Mouse (Mus musculus) embryonic facial prominence, embryonic 12.5 days (tissue): ENCODE data around the gene Axin1. TPM values are rescaled to one million over a fixed set of nuclear protein-coding genes. Genes with fewer than 3 reads are reported as not detected.

Experiments
- ATAC-seq: fragments of 200-750 bp; cut with Nextera tagmentation; 2 replicates; pipeline ENCODE4 v1.8.0; 2017; ENCODE audit not compliant: insufficient number of reproducible peaks, insufficient read depth, low FRiP score, low TSS enrichment
- H3K27ac ChIP-seq: fragments of 300-500 bp; sonication (generic); 2 replicates; pipeline ENCODE4 v1.5.1; 2016; ENCODE audit warnings: mild to moderate bottlenecking
- H3K27me3 ChIP-seq: fragments of 300-500 bp; sonication (generic); 2 replicates; pipeline ENCODE4 v1.6.1; 2016; ENCODE audit warnings: mild to moderate bottlenecking, moderate library complexity
- H3K36me3 ChIP-seq: fragments of 300-500 bp; sonication (generic); 2 replicates; pipeline ENCODE4 v1.6.1; 2016; ENCODE audit warnings: mild to moderate bottlenecking
- H3K4me1 ChIP-seq: fragments of 300-500 bp; sonication (generic); 2 replicates; pipeline ENCODE4 v1.6.1; 2016
- H3K4me2 ChIP-seq: fragments of 300-500 bp; sonication (generic); replicated peaks from 2 replicates; pipeline ENCODE4 v1.6.1; 2016; ENCODE audit warnings: mild to moderate bottlenecking, moderate library complexity
- H3K4me3 ChIP-seq: fragments of 300-500 bp; sonication (generic); 2 replicates; pipeline ENCODE4 v1.5.1; 2016; ENCODE audit warnings: mild to moderate bottlenecking
- H3K9ac ChIP-seq: fragments of 300-500 bp; sonication (generic); 2 replicates; pipeline ENCODE4 v1.6.1; 2016; ENCODE audit warnings: mild to moderate bottlenecking, moderate library complexity
- H3K9me3 ChIP-seq: fragments of 300-500 bp; sonication (generic); 2 replicates; pipeline ENCODE4 v1.6.1; 2016; ENCODE audit warnings: mild to moderate bottlenecking, moderate library complexity
- WGBS: fragments of 180-500 bp; shearing (Covaris S2); methylation state at CpG from one replicate; pipeline ENCODE4 v1.1.7; 2016; 5-methylcytosine and 5-hydroxymethylcytosine counted together
- polyA plus RNA-seq: library from polyadenylated mRNA; unstranded; fragments of >200 nt; fragmentation: Nextera tagmentation; extraction: Ambion mirVana; gene quantifications from 2 replicates; pipeline ENCODE4 v1.2.1, GENCODE M21; 2016

The Axin1 gene
- polyA plus RNA-seq, 1 experiment from 2014 or later, result 15.3 TPM

GRCm38 (mm10) chr17:26123267-26123684 is 15.2 kb upstream of the Axin1 start, which contains the start of gene Mrpl28:
TSS of gene Mrpl28 (plus strand) at chr17:26123500.
- peak within 1 kb of the TSS; percentile 97 for H3K4me3 ChIP-seq
- peaks cover 34% of the 10 kb centered on the region for H3K36me3 ChIP-seq
- H3K4me2 ChIP-seq, result peak within 1 kb of the TSS; percentile 87
- under 1% methylated on average over 32 of the region's 32 CpGs for WGBS
- peak within 1 kb of the TSS; percentile 87 for H3K9ac ChIP-seq
- H3K9me3 ChIP-seq, result no peaks in the 10 kb centered on the region
- ATAC-seq, result peak; percentile 81
- peak within 1 kb of the TSS; percentile 36 for H3K27ac ChIP-seq
- peaks cover 14% of the 10 kb centered on the region; the same call in 1 of the 2 replicates for H3K27me3 ChIP-seq
- peaks cover 8% of the 10 kb centered on the region for H3K4me1 ChIP-seq

GRCm38 (mm10) chr17:26124560-26124959 is 13.9 kb upstream of the Axin1 start:
- peak overlapping the region; percentile 97 for H3K4me3 ChIP-seq
- H3K27ac ChIP-seq, result no peak overlapping the region
- peak overlapping the region; percentile 87; the same call in 1 of the 2 replicates for H3K9ac ChIP-seq
- peaks cover 47% of the 10 kb centered on the region for H3K36me3 ChIP-seq
- no peaks in the 10 kb centered on the region for H3K9me3 ChIP-seq
- H3K4me1 ChIP-seq, result peaks cover 8% of the 10 kb centered on the region
- H3K4me2 ChIP-seq, result peak overlapping the region; percentile 87
- WGBS, result 89% methylated on average over 7 of the region's 7 CpGs
- peaks cover 2% of the 10 kb centered on the region; the same call in 1 of the 2 replicates for H3K27me3 ChIP-seq
- no peak for ATAC-seq

- ATAC-seq, result no peak
- Histone ChIP-seq H3K9ac (no peak overlapping the region), H3K36me3 (peaks cover 53% of the 10 kb centered on the region), H3K27ac (no peak overlapping the region), H3K4me1 (peaks cover 8% of the 10 kb centered on the region), H3K4me2 (no peak overlapping the region), H3K9me3 (no peaks in the 10 kb centered on the region), H3K4me3 (no peak overlapping the region), H3K27me3 (no peaks in the 10 kb centered on the region)
- 92% methylated on average over 10 of the region's 10 CpGs for WGBS
These were observed 13.3 kb upstream of the Axin1 start for GRCm38 (mm10) chr17:26125226-26125625.

- no peak overlapping the region for H3K4me3 ChIP-seq
- H3K4me2 ChIP-seq, result no peak overlapping the region
- ATAC-seq, result no peak
- H3K9ac ChIP-seq, result no peak overlapping the region
- no peaks in the 10 kb centered on the region for H3K4me1 ChIP-seq
- H3K27me3 ChIP-seq, result no peaks in the 10 kb centered on the region
- WGBS, result 83% methylated on average over 18 of the region's 18 CpGs
- H3K36me3 ChIP-seq, result peaks cover 62% of the 10 kb centered on the region
- no peak overlapping the region for H3K27ac ChIP-seq
- no peaks in the 10 kb centered on the region for H3K9me3 ChIP-seq
These were observed 7.3 kb upstream of the Axin1 start for GRCm38 (mm10) chr17:26131062-26131732.

GRCm38 (mm10) chr17:26131856-26132853 is 6.3 kb upstream of the Axin1 start:
- Histone ChIP-seq H3K4me3 (no peak overlapping the region), H3K4me2 (no peak overlapping the region), H3K9me3 (no peaks in the 10 kb centered on the region), H3K9ac (no peak overlapping the region), H3K36me3 (peaks cover 52% of the 10 kb centered on the region), H3K27ac (no peak overlapping the region), H3K4me1 (no peaks in the 10 kb centered on the region), H3K27me3 (no peaks in the 10 kb centered on the region)
- ATAC-seq, result no peak
- WGBS, result 89% methylated on average over 18 of the region's 18 CpGs

- no peak for ATAC-seq
- Histone ChIP-seq H3K4me2 (no peak overlapping the region), H3K27me3 (no peaks in the 10 kb centered on the region), H3K27ac (no peak overlapping the region), H3K9ac (no peak overlapping the region), H3K36me3 (peaks cover 3% of the 10 kb centered on the region; the same call in 1 of the 2 replicates), H3K9me3 (no peaks in the 10 kb centered on the region), H3K4me3 (no peak overlapping the region), H3K4me1 (peaks cover 18% of the 10 kb centered on the region)
- WGBS, result 85% methylated on average over 11 of the region's 11 CpGs
These were observed 1.3 kb upstream of the Axin1 start for GRCm38 (mm10) chr17:26137106-26137750.

GRCm38 (mm10) chr17:26137751-26138130 is 747 bp upstream of the Axin1 start:
- Histone ChIP-seq H3K36me3 (peaks cover 5% of the 10 kb centered on the region), H3K27me3 (no peaks in the 10 kb centered on the region), H3K9ac (peak overlapping the region; percentile 97; the same call in 1 of the 2 replicates), H3K4me1 (peaks cover 18% of the 10 kb centered on the region), H3K4me3 (peak overlapping the region; percentile 77), H3K4me2 (peak overlapping the region; percentile 71), H3K9me3 (no peaks in the 10 kb centered on the region), H3K27ac (peak overlapping the region; percentile 95; the same call in 1 of the 2 replicates)
- 73% methylated on average over 2 of the region's 2 CpGs for WGBS
- no peak for ATAC-seq

- peak; percentile 48 for ATAC-seq
- Histone ChIP-seq H3K27me3 (no peaks in the 10 kb centered on the region), H3K4me2 (peak overlapping the region; percentile 71), H3K4me3 (peak overlapping the region; percentile 77), H3K9ac (peak overlapping the region; percentile 97), H3K27ac (peak overlapping the region; percentile 95), H3K36me3 (peaks cover 16% of the 10 kb centered on the region), H3K9me3 (no peaks in the 10 kb centered on the region), H3K4me1 (peaks cover 18% of the 10 kb centered on the region)
- under 1% methylated on average over 55 of the region's 58 CpGs for WGBS
These were observed 453 bp downstream of the Axin1 start for GRCm38 (mm10) chr17:26138901-26139381.

GRCm38 (mm10) chr17:26142796-26143195 is 4.3 kb downstream of the Axin1 start:
- peaks cover 38% of the 10 kb centered on the region for H3K36me3 ChIP-seq
- H3K4me2 ChIP-seq, result no peak overlapping the region

GRCm38 (mm10) chr17:26143386-26143785 is 4.9 kb downstream of the Axin1 start:
- Histone ChIP-seq H3K9ac (no peak overlapping the region), H3K4me2 (no peak overlapping the region), H3K4me1 (peaks cover 18% of the 10 kb centered on the region), H3K4me3 (no peak overlapping the region), H3K36me3 (peaks cover 43% of the 10 kb centered on the region), H3K27me3 (no peaks in the 10 kb centered on the region), H3K9me3 (no peaks in the 10 kb centered on the region), H3K27ac (no peak overlapping the region)
- ATAC-seq, result no peak
- WGBS, result 93% methylated on average over 5 of the region's 5 CpGs

More at GRCm38 (mm10) chr17:26142796-26143195, 4.3 kb downstream of the Axin1 start:
- 80% methylated on average over 4 of the region's 4 CpGs for WGBS
- ATAC-seq, result no peak
- Histone ChIP-seq H3K27me3 (no peaks in the 10 kb centered on the region), H3K9ac (no peak overlapping the region), H3K9me3 (no peaks in the 10 kb centered on the region), H3K4me1 (peaks cover 18% of the 10 kb centered on the region), H3K4me3 (no peak overlapping the region), H3K27ac (no peak overlapping the region)

GRCm38 (mm10) chr17:26149056-26149455 is 10.6 kb downstream of the Axin1 start:
- Histone ChIP-seq H3K9ac (no peak overlapping the region), H3K4me3 (no peak overlapping the region), H3K9me3 (no peaks in the 10 kb centered on the region), H3K4me1 (no peaks in the 10 kb centered on the region), H3K4me2 (no peak overlapping the region), H3K27ac (no peak overlapping the region), H3K36me3 (peaks cover 71% of the 10 kb centered on the region), H3K27me3 (no peaks in the 10 kb centered on the region)
- WGBS, result 80% methylated on average over 2 of the region's 2 CpGs
- ATAC-seq, result no peak
